Mouse (Mus musculus) midbrain, embryonic 15.5 days (tissue): ENCODE data around the gene Alcam. TPM values are rescaled to one million over a fixed set of nuclear protein-coding genes. Genes with fewer than 3 reads are reported as not detected.

Source experiments
- ATAC-seq: fragments of 200-750 bp; cut with Nextera tagmentation; replicated peaks from 2 replicates; pipeline ENCODE4 v1.8.0; 2017; ENCODE audit warnings: moderate TSS enrichment
- H3K27ac ChIP-seq: fragments of 300-500 bp; sonication (generic); 2 replicates; pipeline ENCODE4 v1.5.1; 2015; ENCODE audit warnings: mild to moderate bottlenecking, inconsistent platforms
- H3K27me3 ChIP-seq: fragments of 300-500 bp; sonication (generic); replicated peaks from 2 replicates; pipeline ENCODE4 v1.6.1; 2015; ENCODE audit warnings: inconsistent platforms
- H3K36me3 ChIP-seq: fragments of 300-500 bp; sonication (generic); replicated peaks from 2 replicates; pipeline ENCODE4 v1.6.1; 2015; ENCODE audit warnings: inconsistent platforms
- H3K4me1 ChIP-seq: fragments of 300-500 bp; sonication (generic); 2 replicates; pipeline ENCODE4 v1.6.1; 2015; ENCODE audit warnings: inconsistent platforms
- H3K4me2 ChIP-seq: fragments of 300-500 bp; sonication (generic); 2 replicates; pipeline ENCODE4 v1.6.1; 2015; ENCODE audit warnings: inconsistent platforms, mild to moderate bottlenecking, moderate library complexity
- H3K4me3 ChIP-seq: fragments of 300-500 bp; sonication (generic); 2 replicates; pipeline ENCODE4 v1.5.1; 2015; ENCODE audit warnings: mild to moderate bottlenecking, inconsistent platforms
- H3K9ac ChIP-seq: fragments of 300-500 bp; sonication (generic); 2 replicates; pipeline ENCODE4 v1.6.1; 2015; ENCODE audit warnings: mild to moderate bottlenecking, inconsistent platforms
- H3K9me3 ChIP-seq: fragments of 300-500 bp; sonication (generic); 2 replicates; pipeline ENCODE4 v1.6.1; 2016; ENCODE audit warnings: inconsistent platforms
- WGBS: fragments of 180-500 bp; shearing (Covaris S2); methylation state at CpG from one replicate; pipeline ENCODE4 v1.1.7; 2015; ENCODE audit warnings: mixed read lengths; 5-methylcytosine and 5-hydroxymethylcytosine counted together
- polyA plus RNA-seq: library from polyadenylated mRNA; unstranded; fragments of >200 nt; fragmentation: Nextera tagmentation; extraction: Ambion mirVana; gene quantifications from 2 replicates; pipeline ENCODE4 v1.2.1, GENCODE M21; 2015

The Alcam gene
- polyA plus RNA-seq, 1 experiment from 2014 or later, result 23.5 TPM

DNA sequence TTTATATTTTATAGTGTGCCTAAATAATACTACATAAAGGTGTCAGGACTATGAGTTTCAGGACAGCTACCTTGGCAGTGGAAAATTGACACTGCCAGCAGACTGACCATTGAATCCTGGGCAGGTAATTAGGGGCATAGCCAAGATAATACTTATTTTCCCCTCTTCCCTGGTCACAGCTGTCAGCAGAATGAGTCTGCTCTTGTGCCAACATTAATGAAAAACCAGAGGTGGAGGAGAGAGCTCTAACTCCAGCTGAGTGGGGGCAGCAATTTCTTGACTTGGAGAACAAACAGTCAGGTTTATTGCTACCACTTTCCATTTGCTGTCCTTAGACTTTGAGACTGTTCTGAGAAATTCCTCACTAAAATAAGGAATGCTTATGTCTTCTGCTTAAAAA, 190.1 kb downstream of the Alcam start:
- no peak for ATAC-seq
- no peak overlapping the region for H3K9ac ChIP-seq
- H3K4me1 ChIP-seq, result no peaks in the 10 kb centered on the region
- H3K9me3 ChIP-seq, result no peaks in the 10 kb centered on the region
- H3K27ac ChIP-seq, result no peak overlapping the region
- H3K4me2 ChIP-seq, result no peak overlapping the region
- H3K36me3 ChIP-seq, result 0 out of 2 replicates have a peak, but pooled peaks cover 3% of the 10 kb centered on the region
- no peak overlapping the region for H3K4me3 ChIP-seq
- no peaks in the 10 kb centered on the region for H3K27me3 ChIP-seq

DNA sequence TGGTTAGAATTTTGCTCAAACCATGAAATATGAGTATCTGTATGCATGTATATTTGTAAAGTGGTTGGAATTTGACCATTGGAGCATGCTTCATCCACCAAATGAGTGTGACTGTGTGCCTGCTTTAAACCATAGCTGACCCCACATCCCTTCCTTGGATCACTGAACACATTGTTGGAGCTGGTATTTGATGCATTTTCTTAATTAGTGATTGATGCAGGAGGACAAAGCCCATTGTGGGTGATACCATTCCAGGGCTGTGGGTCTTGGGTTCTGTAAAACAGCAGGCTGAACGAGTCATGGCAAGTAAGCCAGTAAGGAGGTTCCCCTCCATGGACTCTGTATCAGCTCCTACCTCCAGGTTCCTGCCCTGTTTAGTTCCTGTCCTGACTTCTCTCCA, 191.3 kb downstream of the Alcam start:
- H3K4me1 ChIP-seq, result no peaks in the 10 kb centered on the region
- H3K27me3 ChIP-seq, result no peaks in the 10 kb centered on the region
- H3K9ac ChIP-seq, result no peak overlapping the region
- H3K4me3 ChIP-seq, result no peak overlapping the region
- 18% methylated on average over 1 of the region's 1 CpGs for WGBS
- no peak overlapping the region for H3K4me2 ChIP-seq
- no peaks in the 10 kb centered on the region for H3K36me3 ChIP-seq
- ATAC-seq, result no peak
- no peaks in the 10 kb centered on the region for H3K9me3 ChIP-seq
- no peak overlapping the region for H3K27ac ChIP-seq

DNA sequence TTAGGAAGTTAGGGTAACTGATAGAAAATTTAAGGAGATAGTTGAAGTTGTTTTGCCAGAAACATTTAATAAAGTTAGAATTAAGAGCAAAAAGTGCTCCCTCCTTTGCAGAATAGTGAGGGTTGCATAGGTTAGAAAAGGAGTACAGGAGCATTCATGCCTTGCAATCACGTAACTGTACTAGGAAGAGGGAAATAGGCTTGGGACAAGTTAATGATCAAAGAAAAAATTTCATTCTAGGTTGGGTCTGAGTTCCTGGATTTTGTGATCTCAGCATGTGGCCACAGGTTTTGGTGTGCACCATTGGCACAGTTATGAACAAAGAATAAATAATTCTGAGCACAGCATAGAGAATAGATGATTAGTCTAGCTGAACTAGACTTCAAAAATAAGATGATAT, 192.1 kb downstream of the Alcam start:
- no peak for ATAC-seq
- Histone ChIP-seq H3K9me3 (no peaks in the 10 kb centered on the region), H3K9ac (no peak overlapping the region), H3K4me2 (no peak overlapping the region), H3K27me3 (no peaks in the 10 kb centered on the region), H3K4me3 (no peak overlapping the region), H3K4me1 (no peaks in the 10 kb centered on the region), H3K36me3 (no peaks in the 10 kb centered on the region), H3K27ac (no peak overlapping the region)
- 88% methylated on average over 1 of the region's 1 CpGs for WGBS

DNA sequence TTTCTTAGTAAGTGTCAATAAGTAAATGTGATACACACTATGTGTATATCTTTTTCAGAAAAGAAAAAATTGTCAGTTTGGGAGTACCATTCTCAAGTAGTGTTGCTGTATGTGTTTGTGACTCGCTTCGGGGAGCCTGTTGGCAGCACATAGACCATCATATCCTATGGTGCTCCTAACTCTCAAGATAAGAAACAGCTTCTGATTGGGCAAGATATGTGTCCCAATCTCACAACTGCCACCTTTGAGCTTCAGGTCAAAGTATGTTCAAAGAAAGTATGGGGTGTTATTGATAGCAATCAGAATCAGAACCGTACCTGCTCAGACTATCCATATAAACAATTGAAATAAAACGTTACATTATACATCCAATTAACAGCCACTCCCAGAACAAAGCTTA, 202.9 kb downstream of the Alcam start:
- no peak for ATAC-seq
- Histone ChIP-seq H3K9me3 (no peaks in the 10 kb centered on the region), H3K9ac (no peak overlapping the region), H3K4me1 (no peaks in the 10 kb centered on the region), H3K36me3 (no peaks in the 10 kb centered on the region), H3K27ac (no peak overlapping the region), H3K27me3 (no peaks in the 10 kb centered on the region), H3K4me3 (no peak overlapping the region), H3K4me2 (no peak overlapping the region)
- 93% methylated on average over 4 of the region's 4 CpGs for WGBS

DNA sequence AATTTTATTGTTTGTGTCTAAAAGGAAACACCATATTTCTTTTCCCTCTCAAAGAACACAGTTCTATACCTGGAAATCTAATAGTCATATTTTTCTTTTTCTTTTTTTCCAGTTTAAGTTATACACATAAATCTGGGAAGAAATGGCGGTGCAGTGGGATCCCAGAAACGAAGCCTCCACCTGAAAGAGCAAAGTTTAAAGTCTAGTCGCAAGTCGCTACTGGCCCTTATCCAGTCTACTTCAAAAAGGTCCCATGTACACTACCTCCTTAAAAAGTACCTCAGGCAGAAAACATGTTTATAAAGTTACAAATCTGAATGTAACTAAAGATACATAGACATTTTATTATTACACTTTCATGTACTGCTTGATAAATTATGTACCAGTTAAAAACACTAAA, 203.7 kb downstream of the Alcam start:
- Histone ChIP-seq H3K4me1 (no peaks in the 10 kb centered on the region), H3K4me2 (no peak overlapping the region), H3K36me3 (no peaks in the 10 kb centered on the region), H3K27ac (no peak overlapping the region), H3K4me3 (no peak overlapping the region), H3K9ac (no peak overlapping the region), H3K9me3 (no peaks in the 10 kb centered on the region), H3K27me3 (no peaks in the 10 kb centered on the region)
- WGBS, result 93% methylated on average over 4 of the region's 4 CpGs
- no peak for ATAC-seq

DNA sequence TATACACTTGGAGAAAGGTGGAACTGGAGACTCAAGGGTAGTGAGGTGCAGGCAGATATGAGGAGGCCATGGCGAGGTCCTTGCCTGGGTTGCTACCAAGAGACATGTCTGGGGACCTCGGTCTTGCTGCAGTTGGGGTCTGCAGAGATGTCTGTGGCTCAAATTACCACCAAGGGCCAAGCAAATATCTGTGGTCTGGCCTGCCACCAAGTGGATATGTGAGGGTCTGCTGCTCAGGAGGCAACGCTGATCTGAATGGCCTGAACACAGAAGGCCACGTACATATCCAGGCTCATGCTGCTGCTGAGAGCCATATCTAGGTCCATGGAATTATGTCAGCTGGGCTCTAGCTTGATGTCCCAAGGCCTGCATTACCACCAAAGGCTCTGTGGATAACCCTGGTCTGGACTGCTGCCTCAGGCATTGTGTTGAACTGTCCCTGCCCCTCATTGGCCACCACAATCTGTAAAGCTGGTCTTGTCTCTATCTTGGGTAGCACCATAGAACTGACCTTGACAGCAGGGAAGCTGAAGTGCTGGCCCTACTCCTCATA, 210.4 kb downstream of the Alcam start:
- H3K4me3 ChIP-seq, result no peak overlapping the region
- 88% methylated on average over 4 of the region's 4 CpGs for WGBS
- H3K27ac ChIP-seq, result no peak overlapping the region
- H3K4me2 ChIP-seq, result no peak overlapping the region
- no peaks in the 10 kb centered on the region for H3K4me1 ChIP-seq
- no peaks in the 10 kb centered on the region for H3K36me3 ChIP-seq
- ATAC-seq, result no peak; the same call in 1 of the 2 replicates
- H3K9ac ChIP-seq, result no peak overlapping the region
- H3K27me3 ChIP-seq, result no peaks in the 10 kb centered on the region
- no peaks in the 10 kb centered on the region for H3K9me3 ChIP-seq

DNA sequence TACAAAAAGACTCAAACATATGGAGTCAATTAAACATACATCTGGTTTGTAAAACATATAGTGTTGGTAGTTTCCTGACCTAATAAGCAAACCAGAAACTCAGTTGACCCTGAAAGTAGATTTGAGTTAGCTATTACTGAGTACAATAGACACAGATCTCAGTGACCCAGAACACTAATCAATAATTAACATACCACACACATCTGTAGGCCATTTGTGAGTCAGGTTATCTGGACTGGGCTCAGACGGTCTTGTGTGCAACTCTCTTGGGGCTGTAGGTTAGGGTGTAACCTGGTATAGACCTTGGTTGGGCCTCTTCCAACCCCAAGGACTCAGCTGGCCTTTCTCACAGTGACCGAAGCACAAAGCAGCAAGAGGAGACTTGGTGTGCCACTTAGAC, 211.7 kb downstream of the Alcam start:
- Histone ChIP-seq H3K4me3 (no peak overlapping the region), H3K4me1 (no peaks in the 10 kb centered on the region)
- 93% methylated on average over 2 of the region's 2 CpGs for WGBS

DNA sequence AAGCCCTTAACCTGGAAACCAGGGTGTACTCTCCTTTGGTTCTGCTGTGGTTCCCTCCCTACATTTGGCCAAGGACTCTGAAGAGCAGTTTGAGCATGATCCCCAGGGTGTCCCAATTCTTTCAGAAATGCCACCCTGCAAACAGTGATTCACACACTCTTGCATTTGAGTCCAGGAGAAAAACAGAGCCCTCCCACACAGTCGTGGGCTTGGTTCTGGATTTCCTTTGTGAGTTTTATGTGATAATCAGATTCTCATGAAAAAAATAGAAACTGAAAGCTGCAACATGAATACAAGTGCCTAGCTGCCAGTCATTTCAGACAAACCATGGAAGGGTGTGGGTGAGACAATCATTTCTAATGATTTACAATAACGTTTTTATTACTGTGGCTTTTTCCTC, 223.9 kb downstream of the Alcam start:
- 70% methylated on average over 2 of the region's 2 CpGs for WGBS

More for the DNA sequence above, 211.7 kb downstream of the Alcam start:
- no peak overlapping the region for H3K9ac ChIP-seq
- ATAC-seq, result no peak
- no peak overlapping the region for H3K4me2 ChIP-seq
- H3K36me3 ChIP-seq, result no peaks in the 10 kb centered on the region
- H3K27me3 ChIP-seq, result no peaks in the 10 kb centered on the region
- no peak overlapping the region for H3K27ac ChIP-seq
- H3K9me3 ChIP-seq, result no peaks in the 10 kb centered on the region

DNA sequence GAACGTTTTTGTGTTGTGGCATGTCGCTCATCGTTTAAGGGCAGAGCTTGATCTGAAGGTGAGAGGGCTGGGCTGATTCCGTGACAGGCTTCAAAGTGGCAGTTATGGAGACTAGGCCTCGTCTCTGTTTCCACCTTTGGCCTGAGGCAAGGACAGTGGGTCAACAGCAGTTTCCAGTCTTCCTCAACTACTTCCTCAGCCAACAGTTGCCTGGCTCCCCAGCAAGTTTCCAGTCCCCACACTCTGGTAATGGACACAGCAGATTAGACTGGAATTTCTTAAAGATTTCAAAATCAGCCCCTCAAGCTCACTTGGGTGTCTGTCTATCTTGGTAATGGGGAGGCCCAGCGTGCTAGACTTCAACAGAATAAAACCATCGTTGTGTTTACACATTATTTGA, 224.4 kb downstream of the Alcam start:
- H3K4me2 ChIP-seq, result no peak overlapping the region
- no peak for ATAC-seq
- no peaks in the 10 kb centered on the region for H3K36me3 ChIP-seq
- H3K27me3 ChIP-seq, result no peaks in the 10 kb centered on the region
- WGBS, result 75% methylated on average over 7 of the region's 7 CpGs
- no peak overlapping the region for H3K9ac ChIP-seq
- no peak overlapping the region for H3K27ac ChIP-seq
- no peaks in the 10 kb centered on the region for H3K9me3 ChIP-seq
- H3K4me3 ChIP-seq, result no peak overlapping the region
- no peaks in the 10 kb centered on the region for H3K4me1 ChIP-seq

More for the DNA sequence above, 223.9 kb downstream of the Alcam start:
- no peaks in the 10 kb centered on the region for H3K36me3 ChIP-seq
- no peaks in the 10 kb centered on the region for H3K9me3 ChIP-seq
- no peak overlapping the region for H3K4me3 ChIP-seq
- H3K27me3 ChIP-seq, result no peaks in the 10 kb centered on the region
- H3K27ac ChIP-seq, result no peak overlapping the region
- no peak overlapping the region for H3K4me2 ChIP-seq
- no peaks in the 10 kb centered on the region for H3K4me1 ChIP-seq
- ATAC-seq, result no peak
- no peak overlapping the region for H3K9ac ChIP-seq

DNA sequence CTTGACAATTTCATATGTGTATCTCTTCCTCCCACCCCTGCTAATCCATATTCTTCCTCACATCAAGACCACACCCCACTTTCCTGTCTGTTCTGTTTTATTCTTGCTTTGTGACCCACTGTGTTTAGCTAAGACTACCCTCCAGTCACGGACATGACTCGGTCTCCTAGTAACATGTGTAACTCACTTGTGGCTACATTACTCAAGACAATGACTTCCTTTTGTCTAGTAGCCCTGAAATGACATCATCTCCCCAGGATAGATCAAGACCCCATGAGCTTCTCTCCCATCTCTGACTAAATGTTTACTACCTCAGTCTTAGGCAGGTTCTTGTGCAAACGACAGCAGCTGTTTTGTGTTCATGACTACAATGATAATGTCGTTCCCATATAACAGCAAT, 231.0 kb downstream of the Alcam start:
- Histone ChIP-seq H3K9me3 (no peaks in the 10 kb centered on the region), H3K9ac (no peak overlapping the region), H3K36me3 (no peaks in the 10 kb centered on the region), H3K27ac (no peak overlapping the region), H3K4me3 (no peak overlapping the region), H3K4me2 (no peak overlapping the region), H3K4me1 (no peaks in the 10 kb centered on the region), H3K27me3 (no peaks in the 10 kb centered on the region)
- no peak for ATAC-seq
- 89% methylated on average over 4 of the region's 4 CpGs for WGBS

DNA sequence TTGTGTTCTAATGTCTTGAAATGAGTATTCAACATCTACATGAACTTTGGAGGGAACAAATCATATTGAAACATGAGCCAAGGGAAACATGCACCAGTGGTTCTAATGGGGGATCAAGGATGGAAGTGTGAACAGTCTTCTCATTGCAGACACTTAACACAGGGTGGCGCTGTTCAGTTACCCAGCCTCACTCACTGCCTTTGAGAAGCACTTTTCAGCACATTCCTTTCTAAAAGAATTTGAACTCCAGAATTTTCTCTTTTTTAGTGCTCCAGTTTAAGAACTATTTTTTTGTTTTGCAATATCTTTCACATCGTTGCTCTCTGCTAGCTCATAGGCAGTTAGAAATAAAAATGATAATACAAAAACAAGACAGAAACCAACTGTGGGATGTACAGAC, 234.8 kb downstream of the Alcam start:
- H3K4me3 ChIP-seq, result no peak overlapping the region
- ATAC-seq, result no peak
- no peaks in the 10 kb centered on the region for H3K36me3 ChIP-seq
- H3K27me3 ChIP-seq, result no peaks in the 10 kb centered on the region
- no peak overlapping the region for H3K27ac ChIP-seq
- no peaks in the 10 kb centered on the region for H3K9me3 ChIP-seq
- WGBS, result 19% methylated on average over 2 of the region's 2 CpGs
- H3K4me1 ChIP-seq, result no peaks in the 10 kb centered on the region
- H3K4me2 ChIP-seq, result no peak overlapping the region
- H3K9ac ChIP-seq, result no peak overlapping the region

DNA sequence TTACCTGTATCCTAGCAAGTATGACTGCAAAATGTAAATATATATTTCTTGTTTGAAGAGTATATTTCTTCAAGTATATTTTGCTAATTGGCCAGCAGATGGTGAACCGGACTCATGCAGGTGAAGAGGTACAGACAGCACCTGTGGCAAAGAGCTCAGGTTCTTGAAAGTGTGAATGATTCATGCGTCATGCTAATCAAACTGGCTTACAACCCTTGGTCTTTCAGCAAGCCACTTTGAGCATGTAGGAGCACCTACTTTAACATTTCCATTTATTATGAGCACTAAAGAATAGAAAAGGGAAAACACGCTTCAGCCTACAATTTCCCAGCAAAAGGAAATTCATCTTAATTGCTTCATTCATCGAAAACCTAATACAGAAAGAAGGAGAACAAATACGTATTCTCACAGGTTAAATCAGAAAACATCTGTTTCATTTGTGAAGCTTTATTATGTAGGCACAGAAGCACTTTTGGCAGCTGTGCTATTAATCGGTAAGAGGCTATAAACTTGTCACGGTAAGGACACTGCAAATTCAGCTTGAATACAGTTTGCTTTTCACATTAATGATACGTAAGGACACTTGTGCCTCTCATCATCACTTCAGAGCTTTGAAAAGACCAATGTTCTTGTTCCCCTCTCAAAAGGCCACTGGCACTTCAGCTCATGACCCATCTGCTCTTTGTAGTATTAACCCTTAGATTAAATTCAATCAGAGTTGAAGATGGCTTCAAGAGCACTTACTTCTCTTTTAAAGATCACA, 242.8 kb downstream of the Alcam start:
- Histone ChIP-seq H3K27ac (no peak overlapping the region), H3K4me3 (no peak overlapping the region)
- no peak; the same call in 1 of the 2 replicates for ATAC-seq

DNA sequence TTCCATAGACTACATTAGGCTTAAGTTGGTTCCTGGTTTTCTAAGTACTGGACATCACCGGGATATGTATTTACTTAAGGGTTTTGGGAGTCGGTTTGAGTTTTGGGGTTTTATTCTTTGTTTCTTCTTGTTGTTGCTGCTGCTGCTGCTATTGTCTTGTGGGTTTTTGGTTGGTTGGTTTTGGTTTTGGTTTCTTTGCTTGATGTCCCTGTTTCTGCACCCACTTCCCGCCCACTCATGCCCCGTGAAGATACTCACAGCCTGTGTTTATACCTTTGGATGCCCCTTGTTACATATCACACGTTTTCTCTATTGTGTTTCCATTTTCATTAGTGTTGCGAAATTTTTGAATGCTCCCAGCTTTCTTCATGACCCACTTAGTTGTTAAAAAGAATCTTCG, 253.8 kb downstream of the Alcam start:
- H3K36me3 ChIP-seq, result 0 out of 2 replicates have a peak, but pooled peaks cover 8% of the 10 kb centered on the region

More for the DNA sequence above, 242.8 kb downstream of the Alcam start:
- no peak overlapping the region for H3K4me2 ChIP-seq
- no peak overlapping the region for H3K9ac ChIP-seq
- H3K9me3 ChIP-seq, result no peaks in the 10 kb centered on the region
- no peaks in the 10 kb centered on the region for H3K4me1 ChIP-seq
- no peaks in the 10 kb centered on the region for H3K36me3 ChIP-seq
- H3K27me3 ChIP-seq, result no peaks in the 10 kb centered on the region
- 77% methylated on average over 8 of the region's 8 CpGs for WGBS

More for the DNA sequence above, 253.8 kb downstream of the Alcam start:
- H3K9ac ChIP-seq, result no peak overlapping the region
- no peak overlapping the region for H3K27ac ChIP-seq
- no peaks in the 10 kb centered on the region for H3K9me3 ChIP-seq
- no peaks in the 10 kb centered on the region for H3K27me3 ChIP-seq
- no peak for ATAC-seq
- no peak overlapping the region for H3K4me2 ChIP-seq
- 92% methylated on average over 7 of the region's 7 CpGs for WGBS
- no peak overlapping the region for H3K4me3 ChIP-seq
- no peaks in the 10 kb centered on the region for H3K4me1 ChIP-seq
